ENCODE assay signal across 18 mouse cellular contexts in genomic region chr14:122140126-122140525, GRCm38 (mm10).
"Had no signal": no experiment of that assay in that cellular context is flagged by ENCODE, and none has a peak within 500 bp of the region (broad histone marks: within the 10 kb centered on the region; RNA-seq: fewer than 3 reads in every experiment).

No protein-coding gene starts in this region.

- ATAC-seq: midbrain, embryonic 13.5 days; midbrain, embryonic 15.5 days had no signal

- H3K9me3 ChIP-seq: midbrain, embryonic 10.5 days; midbrain, embryonic 13.5 days; midbrain, embryonic 15.5 days; neural tube, embryonic 13.5 days; neural tube, embryonic 15.5 days had no signal

- H3K9ac ChIP-seq: liver, embryonic 14.5 days; lung, embryonic 14.5 days; midbrain, embryonic 13.5 days; midbrain, embryonic 15.5 days; neural tube, embryonic 13.5 days; neural tube, embryonic 15.5 days had no signal

- H3K27ac ChIP-seq: liver, embryonic 14.5 days; midbrain, embryonic 10.5 days; midbrain, embryonic 13.5 days; midbrain, embryonic 15.5 days; neural tube, embryonic 13.5 days; neural tube, embryonic 15.5 days had no signal

- H3K4me1 ChIP-seq: midbrain, embryonic 10.5 days; midbrain, embryonic 13.5 days; midbrain, embryonic 15.5 days; neural tube, embryonic 13.5 days had no signal

- H3K4me2 ChIP-seq: lung, embryonic 14.5 days; midbrain, embryonic 13.5 days; midbrain, embryonic 15.5 days; neural tube, embryonic 13.5 days; neural tube, embryonic 15.5 days had no signal

- DNase-seq: lung, adult 18-20 months; lung, postnatal 10 days; lung, postnatal 4 days; retina, postnatal 1 day; right cerebral cortex, adult 18-20 months; right cerebral cortex, postnatal 25 days; right cerebral cortex, postnatal 4 days; spleen, adult 18-20 months; thymus, adult 2 months; thymus, postnatal 25 days had no signal

- H3K4me3 ChIP-seq: midbrain, embryonic 10.5 days; midbrain, embryonic 13.5 days; midbrain, embryonic 15.5 days; myocyte; neural tube, embryonic 13.5 days; neural tube, embryonic 15.5 days had no signal

- H3K27me3 ChIP-seq: midbrain, embryonic 13.5 days; midbrain, embryonic 15.5 days; neural tube, embryonic 13.5 days; neural tube, embryonic 15.5 days had no signal
